Mouse (Mus musculus) heart, postnatal 36 days (tissue): ENCODE measurements around the gene Prkcb. TPM values are rescaled to one million over a fixed set of nuclear protein-coding genes. Genes with fewer than 3 reads are reported as not detected.

Experiments used
- DNase-seq, 2 experiments: peaks; one replicate each; pipeline ENCODE4 v3.0.0; 2021 to 2022
- intact Hi-C: fragments of 180-260 bp; cut with DNase I; formaldehyde crosslinking; loops from one replicate; pipeline ENCODE4 v1.15.1; 2025
- total RNA-seq, 2 experiments: library from RNA; stranded (reverse); gene quantifications; 2 replicates each; pipeline ENCODE4 v1.2.3; 2021

The Prkcb gene
- total RNA-seq, 2 experiments from 2014 or later = 3.2 to 4.9 TPM

DNA sequence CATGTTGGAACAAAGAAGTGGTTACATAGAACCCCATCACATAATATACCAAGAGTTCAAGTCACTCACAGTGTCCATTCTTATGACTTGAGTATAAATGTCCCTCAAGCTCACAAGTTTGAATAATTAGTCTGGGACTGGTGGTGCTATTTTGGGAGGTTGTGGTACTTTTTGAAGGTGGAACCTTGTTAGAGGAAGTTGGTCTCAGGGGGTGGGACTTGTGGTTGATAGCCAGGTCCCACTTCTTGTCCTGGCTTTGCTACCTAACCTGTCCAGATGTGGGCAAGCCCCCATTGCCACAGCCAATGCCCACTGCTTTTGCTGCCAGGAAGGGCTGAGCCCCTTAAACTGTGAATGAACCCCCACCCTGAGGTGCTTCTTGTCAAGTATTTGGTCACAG, 28.9 kb downstream of the Prkcb start:
- intact Hi-C loops = no loop called here
- DNase-seq = no peak

DNA sequence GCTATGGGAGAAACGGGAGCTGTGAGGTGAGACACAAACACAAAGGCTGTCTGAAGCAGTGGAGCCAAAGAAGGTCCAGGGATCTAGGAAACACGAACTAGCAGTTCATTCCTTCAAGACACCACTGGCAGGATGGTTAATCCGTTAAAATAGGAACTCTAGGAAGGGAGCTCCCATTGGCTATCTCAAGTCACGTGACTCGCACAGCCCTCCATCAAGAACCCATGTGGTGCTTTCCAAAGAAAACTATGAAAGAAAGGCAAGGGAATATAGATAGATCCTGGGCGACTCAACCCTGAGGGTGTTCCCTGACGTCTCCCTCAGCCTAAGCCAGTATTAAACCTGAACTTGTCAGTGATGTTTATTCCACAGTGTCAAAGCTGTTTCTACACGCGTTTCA, 31.0 kb downstream of the Prkcb start:
- no peak for DNase-seq
- intact Hi-C loops = no loop called here

DNA sequence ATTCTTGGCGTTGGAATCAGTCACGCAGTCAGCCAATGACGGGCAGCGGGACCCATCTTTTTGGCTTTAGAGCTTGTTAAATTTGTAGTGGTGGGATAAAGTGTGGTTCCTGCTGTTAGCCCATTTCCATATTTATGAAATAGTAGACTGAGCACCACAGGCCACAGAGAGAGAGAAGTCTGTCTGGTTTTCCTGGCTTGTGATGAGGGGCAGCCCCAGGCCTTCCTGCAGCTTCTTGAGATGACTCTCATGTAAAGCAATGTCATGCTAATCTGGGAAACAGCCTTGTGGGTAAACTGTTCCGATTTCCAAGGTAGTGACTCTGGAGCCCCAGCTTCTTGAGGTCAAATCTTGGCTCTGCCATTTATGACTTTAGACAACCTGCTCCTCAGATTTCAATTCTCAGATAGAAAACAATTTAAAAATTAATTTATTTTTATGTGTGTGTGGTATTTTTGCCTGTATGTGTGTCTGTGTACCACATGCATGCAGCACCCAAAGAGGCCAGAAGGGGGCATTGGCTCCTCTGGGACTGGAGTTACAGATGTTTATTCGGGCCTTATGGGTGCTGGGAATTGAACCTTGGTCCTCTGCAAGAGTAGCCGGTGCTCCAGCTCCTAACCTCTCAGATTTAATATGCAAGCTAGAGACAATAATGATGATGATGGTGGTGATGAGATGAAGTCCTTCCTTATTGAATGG, 32.4 kb downstream of the Prkcb start:
- intact Hi-C loops = no loop called here
- no peak for DNase-seq

DNA sequence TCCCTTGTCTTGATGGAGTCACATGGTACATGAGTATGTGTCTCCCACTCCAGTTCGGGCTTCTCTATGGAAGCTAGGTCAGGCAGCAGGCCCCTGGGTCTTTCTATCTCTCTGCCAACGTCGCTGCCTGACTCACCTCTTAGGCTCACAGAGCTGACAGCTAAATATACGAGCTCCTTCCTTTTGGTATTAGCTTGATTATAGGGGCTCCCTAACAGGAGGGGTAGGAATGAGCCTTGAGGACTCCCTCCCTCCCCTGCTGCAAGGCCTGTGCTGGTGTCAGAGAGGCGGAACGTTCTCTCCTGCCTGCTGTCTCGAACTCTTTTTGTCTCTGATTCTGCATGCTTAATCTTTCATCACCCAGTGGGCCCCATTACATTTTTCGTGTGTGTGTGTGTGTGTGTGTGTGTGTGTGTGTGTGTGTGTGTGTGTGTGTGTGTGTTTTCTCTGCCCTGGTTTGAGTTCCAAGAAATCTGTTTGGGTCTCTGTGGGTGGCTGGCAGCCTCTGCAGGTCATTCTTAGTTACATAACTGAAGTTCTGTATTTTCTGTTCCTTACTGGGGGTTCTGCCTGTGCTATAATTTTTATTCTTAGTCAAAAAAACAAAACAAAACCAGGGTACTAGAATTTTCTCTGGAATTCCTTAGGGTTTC, 33.6 kb downstream of the Prkcb start:
- DNase-seq = no peak
- intact Hi-C loops = no loop called here

DNA sequence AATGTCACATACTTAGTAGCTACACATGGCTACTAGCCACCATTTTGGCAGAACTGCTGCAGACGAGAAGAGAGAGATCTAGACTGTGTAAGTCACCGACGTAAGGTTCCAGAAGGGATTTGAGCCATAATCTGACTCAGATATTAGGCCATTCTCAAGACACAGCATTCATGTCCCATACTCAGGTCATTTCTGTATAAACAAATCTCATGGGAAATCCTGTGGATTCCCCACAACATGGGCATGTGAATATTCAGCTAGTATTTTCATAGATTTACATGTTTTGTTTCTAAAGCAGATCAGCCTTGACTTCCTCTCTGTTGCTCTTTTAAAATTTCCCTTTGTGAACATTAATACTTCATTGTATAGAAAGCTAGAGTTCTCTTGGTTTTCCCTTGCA, 39.4 kb downstream of the Prkcb start:
- DNase-seq = no peak
- intact Hi-C loops = no loop called here

DNA sequence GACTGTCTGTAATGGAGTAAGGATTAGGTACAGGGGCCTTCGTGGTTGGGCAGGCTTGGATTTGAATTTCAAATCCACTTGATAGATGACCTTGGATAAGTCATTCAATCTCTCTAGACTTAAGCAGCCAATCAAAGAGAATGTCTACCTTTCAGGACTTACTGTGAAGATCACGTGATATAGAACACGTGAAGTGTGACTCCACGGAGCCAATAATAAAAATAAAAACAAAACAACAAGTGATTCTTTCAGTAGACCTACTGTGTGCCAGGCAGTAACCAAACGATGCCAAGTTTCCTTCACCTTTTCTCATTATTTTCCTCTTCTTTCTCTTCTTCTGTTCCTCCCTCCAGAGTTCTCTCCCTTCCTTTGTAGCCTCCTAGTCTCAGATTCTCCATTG, 39.9 kb downstream of the Prkcb start:
- intact Hi-C loops = no loop called here
- DNase-seq = no peak

DNA sequence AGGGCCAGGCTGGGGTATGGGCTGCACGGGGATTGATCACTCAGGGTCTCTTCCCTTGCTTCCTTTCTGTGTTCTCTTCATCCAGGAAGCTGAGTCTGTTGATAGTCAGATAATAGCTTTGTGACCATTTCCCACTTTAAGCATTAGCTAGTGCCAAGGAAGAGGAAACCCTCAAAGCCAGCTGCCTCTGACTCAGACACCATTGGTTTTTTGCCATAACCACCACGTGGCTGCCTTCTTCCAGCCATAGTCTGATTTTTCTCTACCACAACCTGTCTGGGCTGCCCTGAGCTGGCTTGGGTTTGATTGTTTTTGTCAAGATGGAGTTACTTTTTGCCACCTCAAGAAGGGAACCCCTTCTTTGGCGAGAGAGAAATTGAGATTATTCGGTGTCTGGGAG, 41.0 kb downstream of the Prkcb start:
- DNase-seq = no peak
- intact Hi-C loops = no loop called here

DNA sequence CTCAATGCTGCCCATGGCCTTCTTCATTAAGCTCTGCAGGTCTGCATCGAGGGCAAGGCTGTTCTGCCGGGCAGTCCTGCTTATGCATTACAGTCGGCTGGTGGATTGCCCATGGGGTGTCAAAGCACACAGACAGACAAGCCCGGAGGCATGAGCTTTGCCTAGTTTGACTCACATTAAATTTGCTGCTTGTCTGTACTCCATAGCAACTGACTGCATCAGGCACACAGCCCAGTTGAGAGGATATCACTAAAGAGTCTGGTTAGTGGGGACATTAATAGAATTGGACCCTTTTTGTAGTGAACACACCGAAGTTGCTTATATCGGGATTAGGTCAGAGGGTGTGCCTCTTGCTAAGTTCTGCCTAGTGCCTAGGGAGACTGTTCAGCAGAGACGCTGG, 45.1 kb downstream of the Prkcb start:
- intact Hi-C loops = no loop called here
- no peak for DNase-seq

DNA sequence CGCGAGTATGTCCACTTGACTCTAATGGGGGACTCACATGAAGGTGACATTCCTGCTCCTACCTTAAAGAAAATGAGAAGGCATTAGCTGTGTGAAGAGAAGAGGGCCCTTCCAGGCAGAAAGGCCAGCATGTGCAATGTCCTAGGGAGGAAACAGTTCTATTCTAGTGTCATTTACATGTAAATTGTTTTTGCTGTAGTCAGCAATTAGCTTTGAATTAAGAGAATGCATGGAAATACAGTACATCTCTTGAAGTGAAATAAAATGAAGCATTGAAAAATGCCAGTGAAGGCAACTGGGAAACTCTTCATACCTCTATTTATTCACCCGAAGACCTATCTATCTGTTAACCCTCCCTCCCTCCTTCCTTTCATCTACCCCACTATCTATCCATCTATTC, 48.8 kb downstream of the Prkcb start:
- intact Hi-C loops = no loop called here
- no peak for DNase-seq

DNA sequence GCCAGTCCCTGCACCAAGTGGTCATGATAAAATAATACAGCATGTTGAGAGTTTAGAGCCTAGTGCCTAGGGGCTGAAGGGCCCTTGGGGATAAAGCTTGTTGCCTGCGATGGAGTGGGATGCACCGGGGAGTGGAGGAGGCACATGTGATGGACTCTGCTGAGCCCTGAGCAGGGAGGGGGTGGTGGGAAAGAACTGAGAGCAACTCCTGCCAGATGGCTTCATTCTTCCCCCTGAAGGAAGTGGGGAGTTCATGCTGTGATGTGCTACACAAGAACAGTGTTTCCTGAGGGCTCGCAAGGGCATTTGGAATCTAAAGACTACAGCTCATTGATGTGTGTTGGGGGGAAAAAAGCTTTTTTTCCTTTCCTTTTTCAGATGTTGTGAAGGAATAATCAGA, 49.5 kb downstream of the Prkcb start:
- no peak for DNase-seq
- intact Hi-C loops = no loop called here

DNA sequence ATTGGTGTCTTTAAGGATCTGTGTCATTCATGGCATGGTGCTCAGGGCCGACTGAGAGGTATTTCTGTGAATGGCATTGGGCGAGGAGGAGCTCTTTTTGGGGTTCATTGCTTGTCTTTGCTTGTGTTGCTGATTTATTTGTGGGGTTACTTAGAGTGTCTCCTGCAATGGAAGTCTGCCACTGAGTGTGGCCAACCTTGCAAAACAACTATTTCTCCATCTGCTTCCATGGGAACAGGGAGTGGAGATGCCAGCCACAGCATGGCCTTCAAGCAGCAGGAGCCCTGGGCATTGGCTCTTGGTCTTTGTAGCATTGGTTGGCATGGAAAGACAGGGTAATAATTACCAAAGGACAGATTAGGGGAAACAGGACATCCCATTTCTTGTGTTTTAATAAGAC, 50.9 kb downstream of the Prkcb start:
- DNase-seq = no peak
- intact Hi-C loops = no loop called here

DNA sequence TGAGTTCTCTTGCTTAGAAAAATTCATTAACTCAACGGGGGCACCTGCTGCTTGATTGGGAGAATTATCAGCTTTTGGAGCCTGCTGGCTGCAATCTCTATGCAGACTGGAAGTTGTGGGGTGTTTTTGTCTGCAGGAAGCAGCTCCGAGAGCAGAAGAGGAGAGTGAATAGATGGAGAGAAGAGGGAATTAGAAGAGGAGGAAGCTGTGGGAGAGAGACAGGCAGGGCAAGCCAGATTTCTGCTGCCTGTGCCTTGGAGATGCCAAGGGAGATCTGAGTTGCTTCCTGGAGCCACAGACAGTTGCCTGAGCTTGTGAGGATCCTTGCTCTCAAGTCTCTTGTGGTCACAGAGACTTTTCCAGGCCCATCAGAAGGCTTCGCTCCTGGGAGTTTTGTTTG, 53.3 kb downstream of the Prkcb start:
- DNase-seq = no peak
- intact Hi-C loops = no loop called here

DNA sequence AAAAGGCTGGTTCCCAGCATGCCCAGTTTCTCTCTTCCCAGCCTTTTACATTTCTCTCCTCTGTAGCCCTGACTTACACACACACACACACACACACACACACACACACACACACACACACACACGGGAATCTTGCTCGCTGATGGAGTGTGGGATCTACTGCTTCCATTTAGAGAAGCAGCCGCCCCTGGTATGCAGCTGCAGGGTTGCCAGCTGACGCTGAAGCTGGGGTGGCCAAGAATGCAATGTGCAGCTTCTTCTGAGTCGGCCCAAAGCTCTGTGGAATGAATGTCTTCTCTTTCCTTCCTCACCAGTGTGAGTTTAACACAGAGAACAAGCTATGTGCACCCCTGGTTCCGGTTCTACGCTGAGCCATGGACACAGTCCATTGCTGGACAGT, 56.1 kb downstream of the Prkcb start:
- no peak for DNase-seq
- intact Hi-C loops = no loop called here

DNA sequence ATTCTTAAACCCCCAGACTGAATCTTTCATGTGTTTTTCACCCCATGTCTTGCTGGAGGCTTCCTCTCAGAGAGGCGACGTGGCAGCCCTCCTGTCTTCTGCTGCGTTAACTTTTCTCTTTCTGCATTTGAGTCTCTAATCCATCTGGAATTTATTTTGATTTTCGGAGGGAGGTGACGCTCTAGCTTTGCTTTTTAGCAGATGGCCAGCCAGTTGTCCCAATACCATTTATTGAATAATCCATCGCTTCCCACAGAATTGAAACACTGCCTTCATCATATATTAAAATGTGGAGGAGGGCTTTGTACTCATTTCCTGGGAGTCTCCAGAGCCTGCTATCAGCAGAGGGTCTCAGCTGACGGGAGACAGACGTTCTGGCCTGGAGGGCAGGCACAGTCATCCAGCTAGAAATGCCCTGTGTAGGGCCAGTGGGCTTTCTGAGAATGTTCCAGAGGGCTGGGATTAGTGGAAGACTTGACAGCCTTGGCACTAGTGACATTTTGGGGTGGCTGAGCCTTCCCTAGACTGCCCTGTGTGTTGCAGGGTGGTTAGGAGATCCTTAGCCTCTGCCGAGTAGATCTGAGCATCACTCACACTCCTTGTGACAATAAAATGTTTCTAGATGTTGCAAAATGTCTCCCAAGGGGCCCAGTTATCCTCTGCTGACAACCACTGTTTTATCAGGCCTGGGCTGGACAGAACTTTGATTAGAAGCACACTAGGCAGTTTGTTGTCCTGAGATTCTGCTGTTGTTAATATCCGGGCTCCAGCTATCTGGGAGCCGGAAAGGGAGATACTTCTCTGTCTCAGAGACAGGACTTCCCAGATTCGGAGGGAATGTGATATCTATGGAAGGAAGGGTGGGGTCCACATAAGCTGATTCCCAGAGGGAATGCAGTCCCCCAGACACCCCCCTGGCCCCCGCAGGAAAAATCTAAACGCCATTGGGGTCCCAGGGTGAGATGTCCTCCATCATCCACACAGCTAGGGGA, 58.0 kb downstream of the Prkcb start:
- intact Hi-C loops = no loop called here
- DNase-seq = no peak

DNA sequence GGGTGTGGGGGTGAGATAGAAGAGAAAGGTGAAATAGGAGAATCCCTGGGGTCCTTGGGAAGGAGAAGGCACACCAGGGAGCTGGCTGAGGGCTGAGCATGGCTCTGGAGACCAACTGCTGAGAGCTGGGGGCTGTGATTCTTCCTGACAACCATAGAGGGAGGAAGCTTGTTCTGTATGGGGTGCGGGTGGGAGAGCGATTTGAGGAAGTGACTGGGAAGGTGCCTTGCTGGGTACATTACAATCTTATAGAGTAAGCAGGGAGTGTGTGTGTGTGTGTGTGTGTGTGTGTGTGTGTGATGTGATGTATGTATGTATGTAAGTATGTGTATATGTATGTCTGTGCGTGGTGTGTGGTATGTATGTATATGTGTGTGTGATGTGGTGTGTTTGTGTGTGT, 58.9 kb downstream of the Prkcb start:
- DNase-seq = no peak
- intact Hi-C loops = no loop called here

DNA sequence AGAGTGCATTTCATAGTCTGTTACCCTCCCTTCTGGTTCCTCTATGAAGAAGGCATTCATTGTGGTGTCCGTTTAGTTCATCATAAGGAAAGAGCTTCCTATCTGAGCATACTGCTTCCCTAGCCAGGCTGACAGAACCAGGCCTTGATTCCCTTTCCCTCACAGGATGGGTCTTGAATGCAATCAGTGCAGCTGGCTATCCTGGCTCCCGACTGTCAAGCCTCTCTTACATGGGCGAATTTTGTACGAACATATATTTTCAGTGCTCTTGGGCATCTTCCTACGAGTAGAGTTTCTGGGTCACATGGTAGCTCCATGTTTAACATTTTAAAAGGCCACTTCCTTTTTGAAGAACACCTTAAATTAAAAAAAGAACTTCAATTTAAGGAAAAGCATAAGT, 61.4 kb downstream of the Prkcb start:
- no peak for DNase-seq
- intact Hi-C loops = no loop called here

DNA sequence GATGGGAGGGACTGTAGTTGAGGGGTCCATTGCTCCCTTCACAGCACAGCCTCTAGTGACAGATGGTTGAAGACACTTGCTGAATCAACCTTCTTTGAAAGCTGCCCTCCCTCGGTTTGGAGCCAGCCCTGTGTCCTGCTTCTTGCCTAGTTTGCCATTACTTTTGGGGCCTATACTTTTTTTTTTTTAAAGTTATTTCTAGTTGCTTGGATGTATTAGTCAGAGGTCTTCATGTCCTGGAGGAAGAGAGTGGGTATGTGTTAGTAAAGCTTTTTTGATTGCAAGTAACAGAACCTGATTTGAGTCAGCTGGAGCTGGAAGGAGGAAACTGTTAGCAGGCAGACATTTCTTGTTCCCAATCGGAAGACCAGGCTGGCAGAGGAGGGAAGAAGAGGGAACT, 62.2 kb downstream of the Prkcb start:
- intact Hi-C loops = no loop called here

DNA sequence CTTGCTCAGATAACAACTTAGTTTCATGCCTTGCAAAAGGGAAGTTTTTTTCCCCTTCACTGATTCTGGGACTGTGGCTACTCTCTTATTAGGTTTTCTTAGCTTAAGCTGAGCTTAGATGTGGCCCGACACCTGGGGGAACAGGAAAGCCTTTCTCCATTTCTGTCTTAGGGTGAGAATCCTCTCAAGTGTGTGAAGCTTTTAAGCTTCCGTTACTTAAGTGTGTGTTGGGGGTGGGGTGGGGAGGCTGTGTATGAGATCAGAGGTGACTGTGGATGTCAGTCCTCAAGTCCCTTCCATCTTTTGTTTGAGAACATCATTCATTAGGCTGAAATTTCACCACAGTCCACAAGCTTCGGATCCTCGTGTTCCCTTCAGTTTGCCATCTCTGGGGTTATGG, 63.3 kb downstream of the Prkcb start:
- no peak for DNase-seq
- intact Hi-C loops = no loop called here

More for the DNA sequence above, 62.2 kb downstream of the Prkcb start:
- DNase-seq = no peak

DNA sequence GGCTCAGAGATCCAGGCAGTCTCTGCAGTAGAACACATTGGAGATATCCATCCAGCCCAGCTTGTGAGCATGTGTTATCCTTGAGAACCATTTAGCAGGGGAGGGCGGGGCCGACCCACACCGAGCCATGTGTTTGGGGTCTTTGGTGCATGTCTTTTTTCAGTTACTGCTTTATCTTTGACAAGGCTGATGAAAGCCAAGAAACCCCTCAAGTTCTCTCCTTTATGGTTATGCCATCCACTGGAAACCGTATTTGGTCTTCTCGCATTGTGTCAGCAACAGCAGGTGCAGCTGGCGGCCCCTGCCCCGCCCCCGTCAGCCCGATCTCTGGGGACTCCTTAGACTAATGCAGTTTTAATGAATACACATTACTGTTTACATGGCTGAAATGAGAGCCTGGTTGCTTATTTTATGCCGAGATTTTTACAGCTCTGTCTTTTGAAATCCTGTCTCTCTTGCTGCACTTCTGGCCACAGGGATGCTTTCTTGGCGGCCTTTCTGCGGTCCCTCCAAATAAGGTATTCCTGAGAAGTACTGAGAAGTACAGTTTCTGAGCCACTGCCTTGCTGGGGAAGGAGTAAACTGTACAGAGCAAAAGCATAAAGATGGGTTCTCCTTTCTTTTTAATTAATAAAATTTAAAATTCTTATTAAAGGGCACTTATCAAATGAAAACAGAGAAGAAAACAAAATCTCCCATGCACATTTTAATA, 64.2 kb downstream of the Prkcb start:
- DNase-seq = no peak
- intact Hi-C loops = no loop called here

DNA sequence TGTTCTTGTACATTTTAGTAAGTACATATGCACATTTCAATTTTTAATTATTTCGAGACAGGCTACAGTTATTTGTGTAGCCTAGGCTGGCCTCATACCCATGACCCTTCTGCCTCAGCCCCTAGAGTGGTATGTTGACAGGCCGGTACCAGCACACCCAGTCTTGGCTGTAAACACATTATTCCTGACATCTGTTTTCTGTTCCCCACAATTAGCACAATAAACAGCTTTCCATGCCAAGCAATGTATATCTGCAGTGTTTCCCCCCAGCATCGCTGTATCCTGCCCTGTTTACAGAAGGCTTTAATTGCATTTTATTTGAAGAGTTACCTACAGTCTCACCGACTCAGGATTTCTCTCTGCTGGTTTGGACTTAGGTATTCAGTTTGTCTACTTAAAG, 64.8 kb downstream of the Prkcb start:
- no peak for DNase-seq
- intact Hi-C loops = no loop called here

DNA sequence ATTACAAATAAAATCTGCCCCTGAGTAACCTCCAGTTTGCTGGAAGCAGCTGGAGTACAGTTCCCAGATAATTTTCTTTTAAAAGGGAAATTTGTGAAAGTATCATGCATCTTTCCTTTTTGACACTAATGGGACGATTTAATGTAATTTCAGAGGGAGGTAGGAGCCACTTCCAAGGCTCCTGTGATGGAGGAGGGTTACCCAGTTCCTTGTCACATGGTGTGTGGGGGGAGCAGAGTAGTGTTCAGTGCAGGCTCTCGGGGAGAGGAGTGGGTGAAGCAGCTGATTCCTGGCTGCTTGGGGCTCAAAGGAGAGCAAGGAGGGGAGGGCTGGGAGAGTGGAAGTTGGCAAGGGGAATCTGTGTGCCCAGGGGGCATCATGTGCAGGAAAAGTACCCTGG, 68.4 kb downstream of the Prkcb start:
- no peak for DNase-seq
- intact Hi-C loops = no loop called here
